Mouse (Mus musculus) hindbrain, embryonic 14.5 days (tissue): ENCODE measurements around the gene Cavin4. TPM values are rescaled to one million over a fixed set of nuclear protein-coding genes. Genes with fewer than 3 reads are reported as not detected.
"Not testable (repeated sequence)": the region's sequence is repeated elsewhere in the genome, so short reads cannot be mapped to it uniquely, and the experiment has no call there.

Experiments used
- ATAC-seq: fragments of 200-750 bp; cut with Nextera tagmentation; 2 replicates; pipeline ENCODE4 v1.8.0; 2017; ENCODE audit warnings: moderate number of reproducible peaks, mild to moderate bottlenecking, moderate TSS enrichment, moderate library complexity; ENCODE audit not compliant: low FRiP score
- DNase-seq: peaks from one replicate; pipeline ENCODE4 v3.0.0-alpha.2; 2015; ENCODE audit warnings: low spot score
- H3K27ac ChIP-seq: fragments of 300-500 bp; sonication (generic); 2 replicates; pipeline ENCODE4 v1.5.1; 2014; ENCODE audit warnings: mild to moderate bottlenecking, moderate library complexity
- H3K27me3 ChIP-seq: fragments of 300-500 bp; sonication (generic); 2 replicates; pipeline ENCODE4 v1.6.1; 2014; ENCODE audit warnings: mild to moderate bottlenecking, low read length, mixed read lengths; ENCODE audit not compliant: control insufficient read depth, insufficient read depth
- H3K36me3 ChIP-seq: fragments of 300-500 bp; sonication (generic); replicated peaks from 2 replicates; pipeline ENCODE4 v1.6.1; 2014; ENCODE audit not compliant: control insufficient read depth, insufficient read depth
- H3K4me1 ChIP-seq: fragments of 300-500 bp; sonication (generic); replicated peaks from 2 replicates; pipeline ENCODE4 v1.6.1; 2014; ENCODE audit warnings: antibody characterized with exemption, low read length, mixed read lengths; ENCODE audit not compliant: control insufficient read depth, insufficient read depth
- H3K4me2 ChIP-seq: fragments of 300-500 bp; sonication (generic); replicated peaks from 2 replicates; pipeline ENCODE4 v1.6.1; 2014; ENCODE audit warnings: mild to moderate bottlenecking, moderate library complexity
- H3K4me3 ChIP-seq: fragments of 300-500 bp; sonication (generic); replicated peaks from 2 replicates; pipeline ENCODE4 v1.5.1; 2014; ENCODE audit warnings: mild to moderate bottlenecking, low read length
- H3K9ac ChIP-seq: fragments of 300-500 bp; sonication (generic); 2 replicates; pipeline ENCODE4 v1.6.1; 2014
- H3K9me3 ChIP-seq: fragments of 300-500 bp; sonication (generic); 2 replicates; pipeline ENCODE4 v1.6.1; 2016; ENCODE audit warnings: low read length; ENCODE audit not compliant: control insufficient read depth
- WGBS: fragments of 180-500 bp; shearing (Covaris S2); extraction: QIAGEN DNeasy Blood & Tissue Kit; methylation state at CpG from one replicate; pipeline ENCODE4 v1.1.7; 2014; 5-methylcytosine and 5-hydroxymethylcytosine counted together
- polyA plus RNA-seq: library from polyadenylated mRNA; unstranded; fragments of >200 nt; fragmentation: Nextera tagmentation; extraction: Ambion mirVana; gene quantifications from 2 replicates; pipeline ENCODE4 v1.2.1, GENCODE M21; 2014

Gene Cavin4
- polyA plus RNA-seq, 1 experiment from 2014 or later, result 1.7 TPM

DNA sequence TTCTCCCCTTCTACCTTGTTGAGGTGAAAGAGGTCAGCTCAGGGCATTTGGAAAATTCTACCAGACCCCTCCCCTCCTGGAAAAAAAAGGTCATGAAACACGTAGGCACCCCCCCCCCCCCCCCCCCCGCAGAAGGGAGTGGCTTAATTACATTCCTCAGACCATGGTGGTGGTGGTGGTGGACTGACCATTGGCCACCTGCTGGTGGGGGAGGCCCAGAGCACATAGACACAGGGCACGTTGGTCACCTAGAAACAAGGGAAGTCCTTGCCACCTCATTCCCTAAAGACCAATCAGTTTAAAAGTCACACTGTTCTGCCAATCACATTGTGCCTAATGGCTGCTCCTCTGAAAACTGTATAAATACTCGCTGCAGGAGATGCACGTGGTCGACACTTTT lies 16.4 kb downstream of the Cavin4 start:
- not testable (repeated sequence) for DNase-seq, H3K27ac ChIP-seq, H3K27me3 ChIP-seq, H3K4me1 ChIP-seq, H3K4me2 ChIP-seq, H3K9me3 ChIP-seq, H3K4me3 ChIP-seq, H3K9ac ChIP-seq, ATAC-seq
- H3K36me3 ChIP-seq, result peaks cover 15% of the 10 kb centered on the region
- 64% methylated on average over 5 of the region's 6 CpGs for WGBS

DNA sequence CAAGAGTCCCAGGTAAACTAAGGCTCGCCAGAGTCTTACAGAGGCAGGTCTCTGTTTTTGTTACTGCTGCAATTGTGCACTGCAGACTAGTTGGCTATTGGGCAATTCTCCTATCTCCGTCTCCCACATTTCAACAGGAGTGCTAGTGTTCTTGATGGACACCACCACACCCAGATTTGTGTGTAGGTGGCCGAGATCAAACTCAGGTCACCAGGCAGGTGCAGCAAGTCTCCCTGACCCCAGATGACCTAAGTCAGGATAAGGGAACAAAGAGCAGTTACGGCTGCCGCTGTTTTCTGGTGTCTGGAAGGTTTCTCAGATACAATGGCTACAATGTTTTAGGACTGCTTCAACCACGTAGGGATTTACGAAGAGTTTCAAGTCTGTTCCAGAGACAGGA lies 16.9 kb downstream of the Cavin4 start:
- no peak overlapping the region for H3K4me2 ChIP-seq
- no peaks in the 10 kb centered on the region for H3K4me1 ChIP-seq
- ATAC-seq, result no peak
- no peak overlapping the region for H3K27ac ChIP-seq
- H3K36me3 ChIP-seq, result peaks cover 10% of the 10 kb centered on the region; the same call in 1 of the 2 replicates
- no peak overlapping the region for H3K9ac ChIP-seq
- 81% methylated on average over 7 of the region's 7 CpGs for WGBS
- no peaks in the 10 kb centered on the region for H3K9me3 ChIP-seq
- DNase-seq, result no peak
- H3K4me3 ChIP-seq, result no peak overlapping the region
- no peaks in the 10 kb centered on the region for H3K27me3 ChIP-seq

DNA sequence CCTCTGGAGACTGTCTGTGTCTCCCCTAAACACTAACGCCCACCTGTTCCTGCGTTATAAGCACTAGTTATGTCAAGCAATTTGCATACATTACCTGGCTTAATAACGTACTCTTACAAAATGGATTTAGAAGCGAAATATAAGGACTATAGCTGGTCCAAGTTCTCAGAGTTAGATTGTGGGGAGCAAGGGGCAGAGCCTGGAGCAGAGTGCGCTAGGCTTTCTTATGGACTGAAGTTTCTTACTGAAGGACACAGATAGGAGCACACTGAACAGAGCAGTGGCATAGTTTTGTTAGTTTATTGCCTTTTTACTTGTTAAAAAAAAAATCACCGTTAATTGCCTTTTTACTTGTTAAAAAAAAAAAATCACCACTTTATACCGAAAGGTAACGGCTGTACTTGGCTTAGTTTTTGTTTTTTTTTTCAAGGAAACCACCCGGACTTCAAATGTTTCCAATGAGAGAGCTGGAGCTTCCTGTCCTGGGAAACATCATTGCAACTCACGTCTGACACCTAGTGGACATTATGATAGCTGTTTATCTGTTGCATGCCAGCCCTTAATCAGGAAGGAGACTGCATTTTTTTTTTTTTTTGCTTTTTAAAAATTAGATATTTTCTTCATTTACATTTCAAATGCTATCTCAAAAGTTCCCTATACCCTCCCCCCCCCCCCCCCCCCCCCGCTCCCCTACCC lies 17.5 kb downstream of the Cavin4 start:
- no peaks in the 10 kb centered on the region for H3K4me1 ChIP-seq
- DNase-seq, result peak; percentile 90
- H3K36me3 ChIP-seq, result 0 out of 2 replicates have a peak, but pooled peaks cover 4% of the 10 kb centered on the region
- no peak overlapping the region for H3K27ac ChIP-seq
- 42% methylated on average over 10 of the region's 11 CpGs for WGBS
- no peak overlapping the region for H3K4me3 ChIP-seq
- H3K9ac ChIP-seq, result no peak overlapping the region
- no peaks in the 10 kb centered on the region for H3K27me3 ChIP-seq
- peak; percentile 45; the same call in 1 of the 2 replicates for ATAC-seq
- H3K4me2 ChIP-seq, result no peak overlapping the region
- H3K9me3 ChIP-seq, result no peaks in the 10 kb centered on the region

DNA sequence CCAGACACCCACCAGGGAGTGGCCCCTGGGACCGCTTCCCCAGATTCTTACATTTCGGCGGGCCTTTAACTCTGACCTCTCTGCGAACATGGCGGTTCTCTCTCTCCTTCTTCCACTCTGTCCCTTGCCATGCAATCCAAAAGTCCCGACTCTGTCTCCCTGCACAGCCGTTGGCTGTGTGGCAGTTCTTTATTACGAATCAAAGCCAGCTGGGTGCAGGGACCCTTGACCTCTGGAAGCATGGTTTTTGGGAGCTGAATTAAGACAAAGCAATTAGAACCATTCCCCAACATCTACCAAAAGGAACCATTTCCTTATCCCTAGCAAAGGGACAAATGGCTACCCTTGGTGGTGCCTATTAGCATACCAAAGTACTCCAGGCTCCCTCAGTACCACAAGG lies 19.8 kb downstream of the Cavin4 start:
- Histone ChIP-seq H3K9ac (no peak overlapping the region), H3K9me3 (no peaks in the 10 kb centered on the region), H3K4me3 (no peak overlapping the region), H3K4me2 (no peak overlapping the region), H3K4me1 (no peaks in the 10 kb centered on the region), H3K27ac (no peak overlapping the region), H3K36me3 (no peaks in the 10 kb centered on the region), H3K27me3 (no peaks in the 10 kb centered on the region)
- 78% methylated on average over 8 of the region's 8 CpGs for WGBS
- DNase-seq (no peak), ATAC-seq (no peak)

DNA sequence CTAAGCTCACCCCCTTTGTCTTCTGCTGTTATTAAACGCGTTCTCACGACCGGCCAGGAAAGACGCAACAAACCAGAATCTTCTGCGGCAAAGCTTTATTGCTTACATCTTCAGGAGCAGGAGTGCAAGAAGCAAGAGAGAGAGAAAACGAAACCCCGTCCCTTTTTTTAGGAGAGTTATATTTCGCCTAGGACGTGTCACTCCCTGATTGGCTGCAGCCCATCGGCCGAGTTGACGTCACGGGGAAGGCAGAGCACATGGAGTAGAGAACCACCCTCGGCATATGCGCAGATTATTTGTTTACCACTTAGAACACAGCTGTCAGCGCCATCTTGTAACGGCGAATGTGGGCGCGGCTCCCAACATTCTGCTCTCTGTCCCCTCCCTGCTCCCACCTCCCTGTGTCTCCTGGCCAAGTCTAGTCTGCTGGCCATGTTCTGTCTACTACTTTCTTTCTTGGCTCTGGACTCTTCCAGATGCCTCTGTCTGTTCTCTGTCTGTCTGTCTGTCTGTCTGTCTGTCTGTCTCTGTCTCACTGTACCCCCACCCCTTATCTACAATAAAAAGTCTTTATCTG lies 20.4 kb downstream of the Cavin4 start:
- H3K4me2 ChIP-seq, DNase-seq: not testable (repeated sequence)
- 96% methylated on average over 14 of the region's 21 CpGs for WGBS

DNA sequence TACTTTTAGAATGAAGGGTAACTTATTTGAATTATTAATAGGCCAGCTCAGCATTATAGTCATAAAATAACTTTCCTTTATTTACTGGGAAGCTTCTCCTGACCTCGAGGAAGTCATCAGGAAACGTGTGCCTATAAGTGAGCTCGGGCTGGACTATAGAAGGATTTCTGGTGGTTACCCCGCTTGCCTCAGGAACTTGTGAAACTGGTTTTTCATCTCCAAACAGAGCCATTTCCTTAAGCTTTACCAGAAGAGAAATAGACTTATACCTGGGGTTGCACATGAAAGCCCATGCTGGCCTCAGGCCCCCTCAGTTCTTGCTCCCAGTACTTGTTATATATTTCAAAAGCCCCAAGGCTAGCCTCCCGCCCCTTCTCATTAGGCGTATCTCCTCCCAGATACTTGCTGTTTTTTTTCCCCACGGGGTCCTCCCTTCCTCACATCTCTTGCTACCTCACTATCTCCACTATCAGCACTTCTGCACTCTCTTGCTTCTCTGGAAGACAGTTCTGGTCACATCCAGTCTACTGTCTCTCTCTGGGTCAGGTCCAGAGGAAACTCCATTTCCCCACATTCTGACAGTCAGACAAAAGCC lies 21.4 kb downstream of the Cavin4 start:
- H3K4me1 ChIP-seq, result no peaks in the 10 kb centered on the region
- 80% methylated on average over 7 of the region's 7 CpGs for WGBS
- H3K9ac ChIP-seq, result no peak overlapping the region
- no peaks in the 10 kb centered on the region for H3K27me3 ChIP-seq
- no peak overlapping the region for H3K4me3 ChIP-seq
- no peaks in the 10 kb centered on the region for H3K9me3 ChIP-seq
- DNase-seq (no peak), ATAC-seq (no peak)
- H3K4me2 ChIP-seq, result no peak overlapping the region
- no peak overlapping the region for H3K27ac ChIP-seq
- H3K36me3 ChIP-seq, result no peaks in the 10 kb centered on the region

More for the DNA sequence above, 20.4 kb downstream of the Cavin4 start:
- H3K4me3 ChIP-seq, H3K9ac ChIP-seq, H3K27me3 ChIP-seq, H3K9me3 ChIP-seq, H3K36me3 ChIP-seq, H3K4me1 ChIP-seq, H3K27ac ChIP-seq, ATAC-seq: not testable (repeated sequence)

DNA sequence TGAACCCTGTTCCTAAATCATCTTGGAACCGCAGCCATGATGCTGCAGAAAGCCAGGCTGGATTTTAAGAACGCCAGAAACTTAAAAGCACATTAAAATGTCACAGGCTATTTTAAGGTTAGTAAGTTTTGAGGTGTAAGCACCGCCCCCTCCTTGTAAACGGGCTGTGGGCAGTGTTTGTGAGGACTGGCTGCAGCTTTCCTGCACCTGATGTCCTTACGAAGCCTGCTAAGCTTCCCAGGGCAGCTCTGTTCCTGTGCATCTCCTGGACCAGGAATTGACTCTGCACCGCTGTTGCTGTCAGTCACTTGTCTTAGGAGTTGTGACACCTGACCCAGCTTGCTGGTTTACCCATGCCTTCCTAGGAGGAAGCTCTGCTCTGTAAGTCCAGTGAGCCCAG lies 24.8 kb downstream of the Cavin4 start:
- Histone ChIP-seq H3K4me3 (no peak overlapping the region), H3K9ac (no peak overlapping the region), H3K27me3 (no peaks in the 10 kb centered on the region), H3K4me2 (no peak overlapping the region), H3K4me1 (peaks cover 12% of the 10 kb centered on the region), H3K27ac (no peak overlapping the region), H3K36me3 (no peaks in the 10 kb centered on the region), H3K9me3 (no peaks in the 10 kb centered on the region)
- WGBS, result 83% methylated on average over 6 of the region's 6 CpGs
- ATAC-seq (no peak), DNase-seq (no peak)

DNA sequence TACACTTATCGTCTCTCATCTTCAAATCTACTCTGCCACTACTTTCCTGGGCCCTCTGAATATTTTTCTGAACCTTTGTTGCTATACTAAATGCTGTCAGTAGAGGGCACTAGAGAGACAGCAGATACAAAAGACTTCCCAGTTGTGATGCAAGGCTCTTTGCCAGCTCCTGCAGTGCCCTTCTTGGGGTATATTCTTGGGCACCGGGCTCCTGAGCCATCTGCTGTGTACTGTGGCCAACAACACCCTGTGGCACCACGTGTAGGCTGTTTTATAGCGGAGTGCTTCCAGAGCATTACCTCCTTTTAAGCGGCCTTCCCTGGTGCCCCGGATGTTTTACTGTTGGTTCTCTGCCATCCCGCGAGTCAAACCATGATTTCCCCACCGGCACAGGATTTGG lies 27.3 kb downstream of the Cavin4 start:
- H3K27me3 ChIP-seq, result no peaks in the 10 kb centered on the region
- H3K36me3 ChIP-seq, result no peaks in the 10 kb centered on the region
- H3K9ac ChIP-seq, result no peak overlapping the region
- H3K4me1 ChIP-seq, result peaks cover 14% of the 10 kb centered on the region
- H3K4me3 ChIP-seq, result no peak overlapping the region
- ATAC-seq, result peak; percentile 51; the same call in 1 of the 2 replicates
- WGBS, result 80% methylated on average over 9 of the region's 9 CpGs
- peak; percentile 81 for DNase-seq
- no peaks in the 10 kb centered on the region for H3K9me3 ChIP-seq
- no peak overlapping the region for H3K27ac ChIP-seq
- no peak overlapping the region for H3K4me2 ChIP-seq

DNA sequence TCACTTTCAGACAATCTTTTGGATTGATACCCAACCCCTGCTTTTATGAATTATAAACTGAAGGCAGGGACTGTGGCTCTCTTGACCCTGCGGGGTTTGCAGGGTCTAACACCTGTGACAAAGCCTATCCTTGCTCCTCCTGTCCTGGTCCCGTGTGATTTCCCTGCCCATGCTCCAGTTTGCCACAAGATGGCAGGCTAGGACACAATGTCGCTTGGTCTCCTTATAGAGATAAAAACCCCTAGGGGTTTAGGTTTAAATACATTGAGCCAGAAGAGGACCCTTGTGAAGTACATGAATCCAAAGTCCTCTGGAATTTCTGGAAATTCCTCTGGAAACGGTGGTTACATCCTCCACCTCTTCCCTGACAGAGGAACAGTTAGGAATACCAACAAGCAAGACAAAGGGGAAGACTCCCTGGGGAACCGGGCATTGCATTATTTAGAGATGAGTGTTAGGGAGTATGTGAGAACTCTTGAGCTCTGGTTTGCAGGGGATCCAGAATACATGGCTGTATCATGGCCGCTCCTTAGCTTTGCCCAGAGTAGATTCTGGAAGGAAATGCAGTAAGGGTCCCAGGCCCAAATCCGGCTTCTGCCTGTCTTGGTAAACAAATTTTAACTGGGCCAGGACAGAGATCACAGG lies 28.6 kb downstream of the Cavin4 start:
- H3K4me2 ChIP-seq, result no peak overlapping the region
- H3K27me3 ChIP-seq, result no peaks in the 10 kb centered on the region
- no peaks in the 10 kb centered on the region for H3K36me3 ChIP-seq
- H3K4me1 ChIP-seq, result peaks cover 14% of the 10 kb centered on the region
- DNase-seq (peak; percentile 84), ATAC-seq (peak; percentile 78)
- no peak overlapping the region for H3K9ac ChIP-seq
- 38% methylated on average over 7 of the region's 7 CpGs for WGBS
- peak overlapping the region; percentile 11 for H3K27ac ChIP-seq
- H3K4me3 ChIP-seq, result no peak overlapping the region
- H3K9me3 ChIP-seq, result no peaks in the 10 kb centered on the region
